ENCODE assay signal across 8 mouse cellular contexts in genomic region chr15:99497061-99497460, GRCm38 (mm10). TPM values are rescaled to one million over a fixed set of nuclear protein-coding genes. Genes with fewer than 3 reads are reported as not detected.
DNase-seq lines count a peak whose midpoint lies in the region; ATAC-seq and TF ChIP-seq lines count a peak whose summit lies in the region.

No protein-coding gene starts in this region.

- intact Hi-C loops in left cerebral cortex, postnatal 36 days (cut with DNase I): loop anchor here (1.0 to 10.0 kb wide), 3 partner anchors 99 to 408 kb away; no protein-coding TSS in a partner anchor

- H3K9ac ChIP-seq in heart, embryonic 11.5 days (ENCODE audit: low read depth, low read length): no peak overlapping the region
- no peak overlapping the region for H3K9ac ChIP-seq in forebrain, embryonic 12.5 days
- no peak overlapping the region; the same call in 1 of the 2 replicates for H3K9ac ChIP-seq in hindbrain, postnatal 0 days (replicated peaks; ENCODE audit: low read length)
- H3K9ac ChIP-seq in midbrain, embryonic 16.5 days (ENCODE audit: low read depth, low read length): peak overlapping the region; percentile 41

- DNase-seq in heart, adult 18-20 months: peak; percentile 48 to 67
- peak; percentile 55 for DNase-seq in brain, embryonic 18.5 days (ENCODE audit: low read depth, low spot score)
- peak; percentile 90 for DNase-seq in hindbrain, postnatal 0 days (ENCODE audit: low spot score)
- DNase-seq in left cerebral cortex, postnatal 36 days (ENCODE audit: low spot score in 2 of 2): peak; percentile 38 to 54
- DNase-seq in thymus, postnatal 25 days: peak; percentile 30

- no peak overlapping the region for H3K4me3 ChIP-seq in heart, embryonic 11.5 days (ENCODE audit: low read depth, low read length)
- no peak overlapping the region for H3K4me3 ChIP-seq in forebrain, embryonic 12.5 days (replicated peaks)
- H3K4me3 ChIP-seq in hindbrain, postnatal 0 days (ENCODE audit: low read length): no peak overlapping the region
- no peak overlapping the region for H3K4me3 ChIP-seq in midbrain, embryonic 16.5 days (ENCODE audit: low read depth, low read length)

- peak; percentile 93 for TF ChIP-seq CTCF in hindbrain, postnatal 0 days (IDR thresholded peaks at IDR 0.05; ENCODE audit: low read depth)

- 11% methylated on average over 4 of the region's 4 CpGs for WGBS in heart, embryonic 11.5 days (ENCODE audit: insufficient replicate concordance)
- WGBS in forebrain, embryonic 12.5 days: 12% methylated on average over 4 of the region's 4 CpGs
- 10% methylated on average over 4 of the region's 4 CpGs for WGBS in hindbrain, postnatal 0 days
- WGBS in midbrain, embryonic 16.5 days: 9% methylated on average over 4 of the region's 4 CpGs

- no peaks in the 10 kb centered on the region for H3K36me3 ChIP-seq in heart, embryonic 11.5 days (ENCODE audit: control insufficient read depth, insufficient read depth, low read length)
- H3K36me3 ChIP-seq in forebrain, embryonic 12.5 days (replicated peaks): no peaks in the 10 kb centered on the region
- no peaks in the 10 kb centered on the region for H3K36me3 ChIP-seq in hindbrain, postnatal 0 days (ENCODE audit: insufficient read depth, low read length)
- peaks cover 2% of the 10 kb centered on the region; the same call in 1 of the 2 replicates for H3K36me3 ChIP-seq in midbrain, embryonic 16.5 days (ENCODE audit: control insufficient read depth, insufficient read depth, low read length)

- peaks cover 27% of the 10 kb centered on the region for H3K27me3 ChIP-seq in heart, embryonic 11.5 days (ENCODE audit: control insufficient read depth, insufficient read depth, low read length)
- H3K27me3 ChIP-seq in forebrain, embryonic 12.5 days: 0 out of 2 replicates have a peak, but pooled peaks cover 8% of the 10 kb centered on the region
- no peaks in the 10 kb centered on the region for H3K27me3 ChIP-seq in hindbrain, postnatal 0 days (ENCODE audit: insufficient read depth, low read length)
- no peaks in the 10 kb centered on the region for H3K27me3 ChIP-seq in midbrain, embryonic 16.5 days (ENCODE audit: control insufficient read depth, insufficient read depth, low read depth, low read length)

- H3K4me1 ChIP-seq in heart, embryonic 11.5 days (ENCODE audit: control insufficient read depth, insufficient read depth, low read length): peaks cover 29% of the 10 kb centered on the region
- H3K4me1 ChIP-seq in forebrain, embryonic 12.5 days: peaks cover 15% of the 10 kb centered on the region
- H3K4me1 ChIP-seq in hindbrain, postnatal 0 days (ENCODE audit: insufficient read depth, low read length): peaks cover 12% of the 10 kb centered on the region
- peaks cover 11% of the 10 kb centered on the region; the same call in 1 of the 2 replicates for H3K4me1 ChIP-seq in midbrain, embryonic 16.5 days (ENCODE audit: control insufficient read depth, insufficient read depth, low read length)

- ATAC-seq in heart, embryonic 11.5 days (replicated peaks; ENCODE audit: insufficient number of reproducible peaks, low FRiP score, low TSS enrichment): no peak
- peak; percentile 49; the same call in 1 of the 2 replicates for ATAC-seq in forebrain, embryonic 12.5 days (ENCODE audit: low FRiP score)
- peak; percentile 71 for ATAC-seq in hindbrain, postnatal 0 days
- peak; percentile 41; the same call in 1 of the 2 replicates for ATAC-seq in midbrain, embryonic 16.5 days

- H3K27ac ChIP-seq in heart, embryonic 11.5 days (ENCODE audit: low read depth, low read length): no peak overlapping the region
- H3K27ac ChIP-seq in forebrain, embryonic 12.5 days: no peak overlapping the region
- H3K27ac ChIP-seq in hindbrain, postnatal 0 days: peak overlapping the region; percentile 45; the same call in 1 of the 2 replicates
- H3K27ac ChIP-seq in midbrain, embryonic 16.5 days (ENCODE audit: low read length): no peak overlapping the region

- no peak overlapping the region for H3K4me2 ChIP-seq in heart, embryonic 11.5 days
- no peak overlapping the region for H3K4me2 ChIP-seq in forebrain, embryonic 12.5 days
- peak overlapping the region; percentile 23; the same call in 1 of the 2 replicates for H3K4me2 ChIP-seq in hindbrain, postnatal 0 days (ENCODE audit: low read depth, low read length)
- H3K4me2 ChIP-seq in midbrain, embryonic 16.5 days (ENCODE audit: low read length): no peak overlapping the region; the same call in 1 of the 2 replicates

- H3K9me3 ChIP-seq in heart, embryonic 11.5 days (replicated peaks; ENCODE audit: control insufficient read depth, low read length): no peaks in the 10 kb centered on the region
- H3K9me3 ChIP-seq in forebrain, embryonic 12.5 days: no peaks in the 10 kb centered on the region
- H3K9me3 ChIP-seq in hindbrain, postnatal 0 days (ENCODE audit: low read length): no peaks in the 10 kb centered on the region
- no peaks in the 10 kb centered on the region for H3K9me3 ChIP-seq in midbrain, embryonic 16.5 days (replicated peaks; ENCODE audit: control insufficient read depth, low read length, poor library complexity, severe bottlenecking)

RNA-seq across cellular contexts. Expression of gene Bcdin3d, which starts 22.5 kb away (rescaled TPM):
- 1 to 10 TPM; 3.7 to 3.9 TPM for total RNA-seq in heart, adult 18-20 months (2021)
- 11.9 TPM in 2 replicates for polyA plus RNA-seq in heart, embryonic 11.5 days (2014; fragmentation: Nextera tagmentation; extraction: Ambion mirVana)
- polyA plus RNA-seq in forebrain, embryonic 12.5 days (2016; fragmentation: Nextera tagmentation; extraction: Ambion mirVana): 21.5 and 25.0 TPM in 2 replicates
- 10.1 and 13.7 TPM in 2 replicates for total RNA-seq in hindbrain, postnatal 0 days (2014; rRNA removed)
- polyA plus RNA-seq in hindbrain, postnatal 0 days (2015; fragmentation: Nextera tagmentation; extraction: Ambion mirVana): 12.6 and 12.7 TPM in 2 replicates
- 1 to 10 TPM; 3.9 to 6.6 TPM for total RNA-seq in left cerebral cortex, postnatal 36 days (2021)
- 19.0 and 21.6 TPM in 2 replicates for polyA plus RNA-seq in midbrain, embryonic 16.5 days (2015; fragmentation: Nextera tagmentation; extraction: Ambion mirVana)

RNA-seq across cellular contexts. Expression of gene Faim2, which starts 30.9 kb away (rescaled TPM):
- total RNA-seq in heart, adult 18-20 months (2021): under 1 TPM; 0.22 to 0.28 TPM
- polyA plus RNA-seq in heart, embryonic 11.5 days (2014; fragmentation: Nextera tagmentation; extraction: Ambion mirVana): 0.40 and 0.51 TPM in 2 replicates
- polyA plus RNA-seq in forebrain, embryonic 12.5 days (2016; fragmentation: Nextera tagmentation; extraction: Ambion mirVana): 1.6 and 1.9 TPM in 2 replicates
- total RNA-seq in hindbrain, postnatal 0 days (2014; rRNA removed): 30.5 and 33.4 TPM in 2 replicates
- polyA plus RNA-seq in hindbrain, postnatal 0 days (2015; fragmentation: Nextera tagmentation; extraction: Ambion mirVana): 54.6 and 57.9 TPM in 2 replicates
- 100 to 1,000 TPM; 365 to 407 TPM for total RNA-seq in left cerebral cortex, postnatal 36 days (2021)
- 50.3 and 65.8 TPM in 2 replicates for polyA plus RNA-seq in midbrain, embryonic 16.5 days (2015; fragmentation: Nextera tagmentation; extraction: Ambion mirVana)

RNA-seq across cellular contexts. Expression of gene Nckap5l, which starts 39.5 kb away (rescaled TPM):
- total RNA-seq in heart, adult 18-20 months (2021): 1 to 10 TPM; 2.5 to 3.8 TPM
- polyA plus RNA-seq in heart, embryonic 11.5 days (2014; fragmentation: Nextera tagmentation; extraction: Ambion mirVana): 9.0 and 9.1 TPM in 2 replicates
- 11.8 and 12.0 TPM in 2 replicates for polyA plus RNA-seq in forebrain, embryonic 12.5 days (2016; fragmentation: Nextera tagmentation; extraction: Ambion mirVana)
- 19.5 and 23.4 TPM in 2 replicates for total RNA-seq in hindbrain, postnatal 0 days (2014; rRNA removed)
- polyA plus RNA-seq in hindbrain, postnatal 0 days (2015; fragmentation: Nextera tagmentation; extraction: Ambion mirVana): 10.0 and 11.4 TPM in 2 replicates
- 10 to 100 TPM; 19.4 to 21.4 TPM for total RNA-seq in left cerebral cortex, postnatal 36 days (2021)
- polyA plus RNA-seq in midbrain, embryonic 16.5 days (2015; fragmentation: Nextera tagmentation; extraction: Ambion mirVana): 16.2 and 17.1 TPM in 2 replicates

Comparison
In these comparisons a context has a peak if more than half of its experiments do, and no peak if none do; other contexts are left out.
1. DNase-seq: peak in every context shown above with its lines; median percentile 90 in hindbrain, postnatal 0 days; 58 in heart, adult 18-20 months; 55 in brain, embryonic 18.5 days; 46 in left cerebral cortex, postnatal 36 days; 30 in thymus, postnatal 25 days.
2. RNA of gene Faim2, which starts 30.9 kb away (polyA plus RNA-seq): 50.3 to 65.8 TPM in midbrain, embryonic 16.5 days and 54.6 to 57.9 TPM in hindbrain, postnatal 0 days; 1.6 to 1.9 TPM in forebrain, embryonic 12.5 days and 0.40 to 0.51 TPM in heart, embryonic 11.5 days; every median in the first group is over 10 times any median in the second.